Mouse (Mus musculus): ENCODE results near the gene Whrn. TPM values are rescaled to one million over a fixed set of nuclear protein-coding genes. Genes with fewer than 3 reads are reported as not detected.

The Whrn gene
- polyA plus RNA-seq, 1 experiment, result 22.5 TPM

DNA sequence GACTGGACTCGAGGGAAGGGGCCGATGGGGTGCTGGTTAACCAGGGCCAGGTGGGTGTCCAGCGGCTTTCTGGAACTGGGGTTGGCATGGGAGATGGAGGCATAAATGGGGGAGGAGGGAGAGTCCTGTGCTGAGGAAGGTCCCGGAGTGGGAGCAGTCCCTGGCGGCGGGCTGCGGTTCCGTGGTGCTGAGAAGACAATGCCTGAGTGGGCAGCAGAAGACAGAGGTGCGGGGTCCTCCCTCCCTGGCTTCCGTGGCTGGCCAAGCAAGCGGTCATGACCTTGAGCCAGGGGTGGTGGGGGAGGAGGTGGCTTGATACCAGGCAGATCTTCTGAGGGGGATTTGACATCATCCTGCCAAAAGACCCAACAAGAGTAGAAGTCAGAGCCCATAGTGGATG, 77.5 kb downstream of the Whrn start:
- Histone ChIP-seq H3K27ac (ENCODE audit: control insufficient read depth, insufficient read depth, low read depth, low read length) (no peak overlapping the region), H3K36me3 (ENCODE audit: control insufficient read depth, insufficient read depth, low read length) (no peaks in the 10 kb centered on the region), H3K4me3 (ENCODE audit: control insufficient read depth, low read depth, low read length) (no peak overlapping the region), H3K4me1 (ENCODE audit: control insufficient read depth, insufficient read depth, low read length) (no peaks in the 10 kb centered on the region), H3K27me3 (ENCODE audit: control insufficient read depth, insufficient read depth, low read length) (no peaks in the 10 kb centered on the region)
- TF ChIP-seq POLR2A (IDR thresholded peaks at IDR 0.05; ENCODE audit: control insufficient read depth, low read depth, low read length) (no peak), CTCF (IDR thresholded peaks at IDR 0.05; ENCODE audit: control insufficient read depth, insufficient read depth, insufficient replicate concordance, low read depth, low read length) (no peak)

DNA sequence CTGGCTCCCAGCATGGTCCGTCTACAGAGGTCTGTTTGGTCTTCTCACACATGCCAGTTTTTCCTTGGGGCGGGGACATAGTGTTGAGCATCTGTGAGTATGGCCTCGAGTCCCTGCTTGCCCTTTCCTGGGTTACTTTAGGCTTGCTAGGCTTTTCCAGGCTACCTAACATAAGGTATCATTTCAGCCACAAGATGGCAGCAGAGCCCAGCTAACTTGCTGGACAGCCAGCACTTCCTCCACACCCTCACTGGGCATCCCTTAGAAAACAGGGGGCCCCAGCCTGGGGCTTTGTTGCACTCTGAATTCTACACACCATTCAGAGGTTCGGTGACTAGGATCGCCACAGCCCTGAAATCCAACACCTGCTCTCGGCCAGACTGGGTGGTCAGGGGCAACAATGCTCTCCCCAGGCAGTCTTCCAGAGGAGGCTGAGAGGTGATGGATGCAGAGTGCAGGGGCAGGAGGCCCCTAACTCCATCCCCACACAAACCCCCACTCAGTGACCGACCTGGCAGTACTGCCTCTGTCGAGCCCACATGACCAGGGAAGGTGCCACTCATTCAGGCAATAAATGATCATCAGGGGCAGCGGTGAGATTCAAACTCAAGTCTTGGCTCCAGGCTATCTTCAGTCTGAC, 78.4 kb downstream of the Whrn start:
- Histone ChIP-seq H3K4me3 (ENCODE audit: control insufficient read depth, low read depth, low read length) (no peak overlapping the region), H3K36me3 (ENCODE audit: control insufficient read depth, insufficient read depth, low read length) (no peaks in the 10 kb centered on the region), H3K27ac (ENCODE audit: control insufficient read depth, insufficient read depth, low read depth, low read length) (no peak overlapping the region), H3K27me3 (ENCODE audit: control insufficient read depth, insufficient read depth, low read length) (no peaks in the 10 kb centered on the region), H3K4me1 (ENCODE audit: control insufficient read depth, insufficient read depth, low read length) (no peaks in the 10 kb centered on the region)
- no peak for TF ChIP-seq POLR2A (IDR thresholded peaks at IDR 0.05; ENCODE audit: control insufficient read depth, low read depth, low read length)
- TF ChIP-seq CTCF (IDR thresholded peaks at IDR 0.05; ENCODE audit: control insufficient read depth, insufficient read depth, insufficient replicate concordance, low read depth, low read length), result peak; percentile 63; the same call in 1 of the 2 replicates

- Histone ChIP-seq H3K27me3 (ENCODE audit: control insufficient read depth, insufficient read depth, low read length) (no peaks in the 10 kb centered on the region), H3K36me3 (ENCODE audit: control insufficient read depth, insufficient read depth, low read length) (no peaks in the 10 kb centered on the region), H3K27ac (ENCODE audit: control insufficient read depth, insufficient read depth, low read depth, low read length) (no peak overlapping the region), H3K4me3 (ENCODE audit: control insufficient read depth, low read depth, low read length) (no peak overlapping the region), H3K4me1 (ENCODE audit: control insufficient read depth, insufficient read depth, low read length) (peaks cover 4% of the 10 kb centered on the region)
- TF ChIP-seq POLR2A (IDR thresholded peaks at IDR 0.05; ENCODE audit: control insufficient read depth, low read depth, low read length), result no peak
- TF ChIP-seq CTCF (IDR thresholded peaks at IDR 0.05; ENCODE audit: control insufficient read depth, insufficient read depth, insufficient replicate concordance, low read depth, low read length), result no peak
Observed at GRCm38 (mm10) chr4:63414951-63415350, 80.8 kb downstream of the Whrn start.

- Histone ChIP-seq H3K27ac (ENCODE audit: control insufficient read depth, insufficient read depth, low read depth, low read length) (no peak overlapping the region), H3K36me3 (ENCODE audit: control insufficient read depth, insufficient read depth, low read length) (no peaks in the 10 kb centered on the region), H3K27me3 (ENCODE audit: control insufficient read depth, insufficient read depth, low read length) (no peaks in the 10 kb centered on the region), H3K4me1 (ENCODE audit: control insufficient read depth, insufficient read depth, low read length) (peaks cover 4% of the 10 kb centered on the region), H3K4me3 (ENCODE audit: control insufficient read depth, low read depth, low read length) (no peak overlapping the region)
- TF ChIP-seq CTCF (IDR thresholded peaks at IDR 0.05; ENCODE audit: control insufficient read depth, insufficient read depth, insufficient replicate concordance, low read depth, low read length), result no peak
- TF ChIP-seq POLR2A (IDR thresholded peaks at IDR 0.05; ENCODE audit: control insufficient read depth, low read depth, low read length), result no peak
Observed at GRCm38 (mm10) chr4:63411222-63411621, 84.6 kb downstream of the Whrn start.

DNA sequence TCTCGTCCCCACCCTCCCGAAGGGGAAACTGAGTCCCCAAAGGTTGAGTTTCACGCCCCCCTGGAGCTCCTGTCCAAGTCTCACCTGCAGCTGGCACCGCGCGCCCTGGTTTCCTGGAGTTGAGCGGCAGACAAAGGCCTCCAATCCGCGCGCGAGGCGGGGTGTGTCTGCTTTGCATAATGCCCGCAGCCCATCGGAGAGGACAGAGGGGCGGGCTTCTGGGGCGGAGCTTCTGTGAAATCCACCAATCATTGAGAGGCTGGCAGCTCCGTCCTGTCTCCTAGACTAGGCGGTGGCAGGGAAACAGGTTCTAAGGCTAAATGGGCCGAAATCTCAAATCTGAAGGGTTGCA, 85.2 kb downstream of the Whrn start:
- H3K27me3 ChIP-seq (ENCODE audit: control insufficient read depth, insufficient read depth, low read length), result no peaks in the 10 kb centered on the region
- no peak overlapping the region for H3K27ac ChIP-seq (ENCODE audit: control insufficient read depth, insufficient read depth, low read depth, low read length)
- H3K4me1 ChIP-seq (ENCODE audit: control insufficient read depth, insufficient read depth, low read length), result peaks cover 4% of the 10 kb centered on the region
- peak overlapping the region; percentile 77 for H3K4me3 ChIP-seq (ENCODE audit: control insufficient read depth, low read depth, low read length)
- no peaks in the 10 kb centered on the region for H3K36me3 ChIP-seq (ENCODE audit: control insufficient read depth, insufficient read depth, low read length)
- TF ChIP-seq CTCF (IDR thresholded peaks at IDR 0.05; ENCODE audit: control insufficient read depth, insufficient read depth, insufficient replicate concordance, low read depth, low read length) (no peak), POLR2A (IDR thresholded peaks at IDR 0.05; ENCODE audit: control insufficient read depth, low read depth, low read length) (no peak)

GRCm38 (mm10) chr4:63409908-63410582, 85.7 kb downstream of the Whrn start:
- TF ChIP-seq CTCF (IDR thresholded peaks at IDR 0.05; ENCODE audit: control insufficient read depth, insufficient read depth, insufficient replicate concordance, low read depth, low read length) (no peak), POLR2A (IDR thresholded peaks at IDR 0.05; ENCODE audit: control insufficient read depth, low read depth, low read length) (no peak)
- Histone ChIP-seq H3K36me3 (ENCODE audit: control insufficient read depth, insufficient read depth, low read length) (no peaks in the 10 kb centered on the region), H3K27me3 (ENCODE audit: control insufficient read depth, insufficient read depth, low read length) (no peaks in the 10 kb centered on the region), H3K27ac (ENCODE audit: control insufficient read depth, insufficient read depth, low read depth, low read length) (no peak overlapping the region), H3K4me1 (ENCODE audit: control insufficient read depth, insufficient read depth, low read length) (peaks cover 4% of the 10 kb centered on the region), H3K4me3 (ENCODE audit: control insufficient read depth, low read depth, low read length) (peak overlapping the region; percentile 77)

DNA sequence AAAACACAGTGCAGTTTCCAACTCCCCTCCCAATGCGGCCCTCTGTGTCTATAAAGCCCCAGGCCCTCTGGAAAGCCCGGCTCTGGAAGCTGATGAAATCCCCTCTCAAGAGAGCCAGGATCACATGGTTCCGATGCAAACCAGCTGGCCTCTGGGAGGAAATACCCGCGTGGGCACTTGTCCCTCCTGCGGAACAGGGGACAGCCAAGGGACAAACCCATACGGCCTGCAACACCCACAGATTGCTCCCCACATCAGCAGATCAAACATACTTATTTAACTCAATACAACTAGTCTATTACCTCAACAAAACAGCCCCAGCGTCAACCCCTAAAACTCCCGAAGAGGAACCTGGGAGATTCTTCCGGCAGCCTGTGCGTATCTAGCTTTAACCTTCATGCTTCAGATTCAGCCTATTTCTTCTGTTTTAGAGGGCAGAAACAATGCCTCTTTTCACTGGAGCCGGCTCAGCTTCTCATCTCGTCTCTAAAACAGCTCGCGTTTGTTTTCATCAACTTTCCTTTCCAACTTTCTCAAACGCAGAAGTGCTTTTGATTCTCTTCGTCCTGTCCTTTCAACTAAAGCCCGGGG, 86.4 kb downstream of the Whrn start:
- Histone ChIP-seq H3K27me3 (ENCODE audit: control insufficient read depth, insufficient read depth, low read length) (no peaks in the 10 kb centered on the region), H3K36me3 (ENCODE audit: control insufficient read depth, insufficient read depth, low read length) (no peaks in the 10 kb centered on the region), H3K27ac (ENCODE audit: control insufficient read depth, insufficient read depth, low read depth, low read length) (no peak overlapping the region), H3K4me1 (ENCODE audit: control insufficient read depth, insufficient read depth, low read length) (peaks cover 4% of the 10 kb centered on the region), H3K4me3 (ENCODE audit: control insufficient read depth, low read depth, low read length) (no peak overlapping the region; the same call in 1 of the 2 replicates)
- TF ChIP-seq POLR2A (IDR thresholded peaks at IDR 0.05; ENCODE audit: control insufficient read depth, low read depth, low read length), result no peak
